Mouse (Mus musculus) layer of hippocampus, postnatal 25 days (tissue): ENCODE results near the gene Wnt16. TPM values are rescaled to one million over a fixed set of nuclear protein-coding genes. Genes with fewer than 3 reads are reported as not detected.

Experiments used
- DNase-seq, 2 experiments: peaks; one replicate each; pipeline ENCODE4 v3.0.0; 2022; ENCODE audit warnings: mixed read lengths in 2 of 2, low spot score in 1 of 2; ENCODE audit errors: extremely low spot score in 1 of 2
- total RNA-seq, 2 experiments: library from RNA; stranded (reverse); gene quantifications; 2 replicates each; pipeline ENCODE4 v1.2.3; 2021

Gene Wnt16
- total RNA-seq, 2 experiments from 2014 or later: 0.75 to 0.96 TPM

GRCm38 (mm10) chr6:22325364-22326072 is 37.5 kb downstream of the Wnt16 start:
- peak; percentile 79 to 95 for DNase-seq

GRCm38 (mm10) chr6:22326289-22326688 is 38.3 kb downstream of the Wnt16 start:
- no peak for DNase-seq

GRCm38 (mm10) chr6:22327091-22327490 is 39.1 kb downstream of the Wnt16 start:
- no peak for DNase-seq

- no peak for DNase-seq
Observed at GRCm38 (mm10) chr6:22327931-22328330, 39.9 kb downstream of the Wnt16 start.

- DNase-seq: no peak
Observed at GRCm38 (mm10) chr6:22330169-22330960, 42.3 kb downstream of the Wnt16 start.

- DNase-seq: no peak
Observed at GRCm38 (mm10) chr6:22332548-22332947, 44.5 kb downstream of the Wnt16 start.

- no peak for DNase-seq
Observed at GRCm38 (mm10) chr6:22339763-22340542, 51.9 kb downstream of the Wnt16 start.

- no peak for DNase-seq
Observed at GRCm38 (mm10) chr6:22340779-22341178, 52.8 kb downstream of the Wnt16 start.

- no peak for DNase-seq
Observed at GRCm38 (mm10) chr6:22343292-22343691, 55.3 kb downstream of the Wnt16 start.

- DNase-seq: no peak
Observed at GRCm38 (mm10) chr6:22343706-22344105, 55.7 kb downstream of the Wnt16 start.

GRCm38 (mm10) chr6:22344443-22344842 is 56.4 kb downstream of the Wnt16 start:
- no peak for DNase-seq

- no peak for DNase-seq
Observed at GRCm38 (mm10) chr6:22347132-22347902, 59.3 kb downstream of the Wnt16 start.

Other genes starting within 250 kb of the Wnt16 start
- gene Fam3c, start 68.0 kb downstream of the Wnt16 start, total RNA-seq: 10 to 100 TPM; 61.4 to 67.7 TPM